Mouse (Mus musculus): Measurements from ENCODE around the gene Abcc1.

GRCm38 (mm10) chr16:14410611-14411010 lies 49.3 kb downstream of the Abcc1 start:
- TF ChIP-seq POLR2A (IDR thresholded peaks at IDR 0.05; ENCODE audit: borderline replicate concordance, low read depth, low read length), result no peak
- no peak for TF ChIP-seq CTCF (IDR thresholded peaks at IDR 0.05; ENCODE audit: low read depth, low read length)

Measured in bone marrow macrophage, adult 2 months (primary cell).